Mouse (Mus musculus) cerebellum, adult 18-20 months (tissue): Measurements from ENCODE around the gene Clstn1.

Source experiments
- DNase-seq, 2 experiments: peaks; one replicate each; pipeline ENCODE4 v3.0.0; 2021

The Clstn1 gene

DNA sequence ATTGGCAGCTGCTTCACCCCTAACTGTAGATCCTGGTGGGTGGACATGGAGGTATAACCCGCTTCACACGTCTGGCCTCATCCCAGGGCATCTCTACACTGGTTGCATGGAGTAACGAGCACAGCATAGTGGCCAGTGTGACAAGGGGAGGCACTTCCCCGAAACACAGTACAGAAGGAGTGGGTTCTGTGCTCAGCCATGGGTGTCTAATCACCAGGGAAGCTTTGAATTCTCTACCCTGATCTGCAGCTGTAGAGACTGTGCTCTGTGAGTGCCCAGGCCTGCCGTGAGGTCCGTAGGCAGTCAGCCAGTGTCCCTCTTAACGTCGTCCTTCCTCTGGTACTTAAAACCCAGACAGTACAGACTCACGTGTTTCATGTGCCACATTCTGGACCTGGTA is 54.6 kb downstream of the Clstn1 start:
- no peak for DNase-seq

DNA sequence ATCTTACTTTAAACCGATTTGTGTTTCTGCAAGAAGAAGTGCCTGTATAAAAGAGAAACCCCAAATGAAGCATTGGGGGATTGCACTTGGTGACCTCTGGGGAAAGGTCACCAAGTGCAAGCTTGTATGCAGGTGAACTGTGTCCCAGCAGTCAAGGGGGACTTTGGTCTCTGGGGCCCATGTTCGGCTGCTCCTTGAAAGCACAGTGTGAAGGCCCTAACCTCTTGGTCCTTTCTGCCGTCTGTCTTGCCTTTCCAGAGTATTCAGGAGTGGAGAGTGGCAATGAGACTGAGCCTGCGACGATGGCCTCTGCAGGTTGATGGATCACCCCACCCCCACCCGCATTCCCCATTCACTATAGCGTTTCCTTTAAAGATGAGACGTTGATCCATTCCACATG is 55.1 kb downstream of the Clstn1 start:
- no peak for DNase-seq

DNA sequence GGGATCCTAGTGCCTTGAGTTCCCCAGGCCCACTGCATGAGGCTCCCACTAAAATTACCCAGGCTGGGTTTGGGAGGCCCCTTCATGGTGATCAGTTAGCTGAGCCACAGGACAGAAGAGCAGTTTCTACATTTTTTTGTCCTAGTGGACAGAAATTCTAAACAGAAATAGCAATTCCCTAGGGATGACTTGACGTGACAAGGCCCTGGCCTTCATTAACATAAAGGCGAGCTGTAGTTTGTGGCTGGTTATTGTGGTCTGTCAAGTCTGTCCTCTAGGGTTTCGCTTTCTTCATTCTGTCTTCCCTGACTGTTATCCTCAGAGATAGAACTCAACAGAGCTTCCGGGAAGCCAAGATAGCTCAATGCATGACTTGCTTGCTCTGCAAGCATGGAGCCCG is 55.7 kb downstream of the Clstn1 start:
- no peak for DNase-seq

DNA sequence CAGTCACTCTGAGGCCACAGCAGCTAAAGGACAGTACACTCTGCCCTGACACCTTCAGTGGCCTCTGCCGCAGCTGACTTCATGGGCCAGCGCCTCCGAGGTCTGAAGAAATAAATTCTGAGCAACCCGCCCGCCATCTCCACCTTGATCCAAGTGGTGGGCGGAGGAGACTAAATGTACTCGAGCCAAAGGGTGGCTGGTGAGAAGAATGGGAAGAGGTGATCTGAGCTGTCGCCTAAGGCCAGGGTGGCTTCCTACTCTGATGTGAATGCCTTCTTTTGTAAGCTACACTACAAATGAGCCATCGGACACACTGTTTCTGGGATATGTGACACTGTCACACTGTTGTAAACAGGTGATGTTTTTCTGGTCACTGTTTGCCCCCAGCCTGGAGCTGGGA is 59.5 kb downstream of the Clstn1 start:
- DNase-seq: no peak

DNA sequence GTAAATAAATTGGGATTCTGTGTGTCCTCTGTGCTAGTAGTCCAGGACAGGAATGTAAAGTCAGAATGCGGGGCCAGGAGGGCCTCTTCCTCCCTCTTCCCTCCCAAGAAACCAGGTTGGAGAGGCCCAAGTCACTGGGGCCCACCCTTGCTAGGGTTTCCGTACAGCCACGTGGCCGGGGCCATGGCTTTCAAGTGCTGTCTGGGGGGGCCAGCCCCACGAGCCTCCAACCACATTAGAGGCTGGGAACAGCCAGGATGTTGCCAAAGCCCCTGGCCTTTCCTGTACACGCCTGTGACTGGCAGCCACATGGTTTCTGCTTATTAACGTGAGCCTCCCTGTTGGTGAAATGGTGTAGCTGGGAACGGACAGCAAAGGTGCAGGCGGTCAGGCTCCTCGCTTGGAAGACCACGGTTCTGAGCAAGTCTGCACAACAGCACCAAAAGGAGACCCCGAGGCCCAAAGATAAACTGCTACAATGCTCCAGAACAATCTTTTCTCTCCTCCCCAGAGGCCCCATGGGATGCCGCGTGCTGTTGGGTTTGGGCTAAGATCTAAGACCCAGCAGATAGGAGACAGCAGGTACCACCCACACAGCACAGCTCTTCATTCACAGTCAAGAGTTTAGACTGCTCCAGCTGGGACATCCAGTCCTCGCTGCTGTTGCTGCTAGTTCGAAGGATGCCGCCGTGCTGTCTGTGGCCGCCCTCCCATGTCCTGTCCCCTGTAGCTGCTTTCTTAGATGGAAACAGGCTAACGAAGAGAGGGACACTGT is 62.0 kb downstream of the Clstn1 start:
- no peak for DNase-seq

DNA sequence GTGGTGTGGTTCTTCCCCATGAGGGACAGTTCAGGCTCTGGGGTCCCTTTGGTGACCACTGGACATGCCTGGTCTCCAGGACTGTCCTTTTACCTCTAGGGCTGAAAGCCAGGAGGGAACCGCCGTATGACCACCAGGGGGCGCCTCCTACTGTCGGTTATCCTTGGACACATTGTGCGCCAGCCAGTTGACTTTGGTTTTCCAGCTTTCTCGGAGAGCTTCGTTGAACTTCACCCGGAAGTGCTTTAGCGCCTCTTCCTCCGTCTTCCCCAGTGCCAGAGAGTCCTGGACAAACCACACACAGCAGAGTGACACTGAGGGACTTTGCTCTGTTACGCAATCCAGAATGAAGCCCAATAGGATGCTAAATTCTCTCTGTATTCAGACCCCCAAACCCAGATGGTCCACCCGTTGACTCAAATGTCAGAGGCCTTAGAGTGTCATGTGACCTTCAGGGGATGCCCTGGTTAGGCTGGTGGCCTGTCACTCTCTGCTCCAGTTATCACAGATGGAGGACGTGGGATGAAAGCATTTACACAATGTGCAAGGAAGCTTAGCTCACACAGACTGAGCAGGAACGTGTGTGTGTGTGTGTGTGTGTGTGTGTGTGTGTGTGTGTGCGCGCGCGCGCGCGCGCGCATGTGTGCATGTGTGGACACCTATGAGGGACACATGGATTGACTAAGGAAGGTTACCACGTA is 64.4 kb downstream of the Clstn1 start:
- peak; percentile 78 to 81 for DNase-seq

DNA sequence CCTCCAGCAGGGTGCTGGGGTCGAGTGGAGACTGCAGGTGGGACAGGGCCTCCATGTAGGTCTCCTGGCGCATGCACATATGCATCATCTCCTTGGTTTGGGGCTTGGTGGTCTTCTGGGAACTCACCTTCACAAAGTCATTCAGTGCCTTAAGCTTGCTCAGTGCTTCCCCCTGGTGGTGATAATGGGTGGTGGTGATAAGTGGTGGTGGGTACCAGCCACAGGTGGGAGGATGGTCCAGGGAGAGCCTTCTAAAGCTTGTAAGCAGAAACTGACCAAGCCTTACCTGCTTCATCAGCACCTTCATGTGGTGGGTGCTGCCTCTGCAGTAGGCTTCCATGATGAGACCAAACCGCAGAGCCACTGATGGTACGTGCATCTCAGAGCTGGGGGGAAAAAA is 68.0 kb downstream of the Clstn1 start:
- peak; percentile 52 to 57 for DNase-seq

DNA sequence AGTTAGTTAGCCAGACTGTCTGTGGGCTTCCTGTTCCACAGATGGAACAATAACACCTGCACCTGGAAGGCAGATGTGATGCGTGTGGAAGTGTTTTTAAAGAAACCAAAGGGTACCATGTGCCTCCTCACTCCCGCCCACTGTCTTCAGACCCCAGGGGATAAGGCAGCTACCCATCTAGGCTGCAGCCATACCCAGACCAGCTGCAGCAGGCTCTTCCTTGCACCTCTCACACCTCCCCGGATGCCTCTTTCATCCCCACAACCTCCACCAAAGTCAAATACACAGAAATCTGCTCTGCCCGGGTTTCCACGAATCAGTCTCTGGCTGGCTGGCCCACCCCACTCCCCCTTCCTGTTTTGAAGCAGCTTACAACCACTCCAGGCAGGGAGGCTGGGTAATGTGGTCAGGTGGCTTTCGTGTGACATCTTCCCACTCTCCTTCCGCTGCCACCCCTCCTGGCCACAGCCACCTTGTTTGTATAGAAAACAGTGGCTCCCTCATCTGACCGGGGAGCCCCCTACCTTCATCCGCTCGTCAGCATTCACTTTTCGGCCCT is 71.7 kb downstream of the Clstn1 start:
- DNase-seq: no peak

DNA sequence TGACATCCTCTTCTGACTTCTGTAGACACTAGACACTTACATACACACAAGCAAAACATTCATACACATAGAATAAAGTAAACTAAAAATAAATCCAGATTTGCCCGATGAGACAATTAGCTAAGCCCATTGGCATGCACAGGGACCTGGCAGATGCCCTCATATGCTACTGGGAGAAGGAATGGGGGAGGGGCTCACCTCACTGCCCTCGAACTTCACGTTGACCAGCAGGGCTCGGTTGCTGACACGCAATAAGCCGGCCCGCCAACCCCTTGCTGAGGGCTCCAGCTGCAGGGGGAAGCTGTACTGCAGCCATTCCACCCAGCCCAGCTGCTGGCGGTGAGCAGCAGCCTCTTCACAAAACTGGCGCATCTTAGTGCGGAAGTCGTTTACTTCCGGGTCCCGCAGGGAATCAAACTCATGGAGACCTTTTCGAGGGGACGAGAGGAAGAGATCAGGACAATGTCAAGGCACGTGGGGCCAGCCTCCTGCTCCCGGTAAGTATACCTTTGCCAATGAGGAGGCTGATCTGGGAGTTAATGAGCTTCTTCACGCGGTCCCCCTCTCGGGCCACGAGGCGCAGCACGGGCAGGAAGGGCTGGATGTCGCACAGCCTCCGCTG is 73.3 kb downstream of the Clstn1 start:
- DNase-seq: no peak

DNA sequence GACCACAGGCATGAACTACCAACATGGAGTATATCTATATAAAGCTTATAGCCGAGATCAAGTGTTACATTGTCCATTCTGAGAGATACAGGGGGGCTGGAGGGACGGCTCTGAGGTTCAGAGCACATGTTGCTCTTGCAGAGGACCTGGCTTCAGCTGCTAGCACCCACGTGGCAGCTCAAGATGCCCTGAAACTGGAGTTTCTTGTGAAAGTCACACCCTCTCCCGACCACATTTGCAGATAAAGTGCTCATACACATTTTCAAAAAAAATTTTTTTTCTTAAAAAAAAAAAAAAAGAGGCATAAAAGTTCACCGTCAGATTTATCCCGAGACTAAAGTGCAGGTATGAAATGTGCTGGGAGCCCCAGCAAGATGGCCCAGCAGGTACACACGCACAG is 74.3 kb downstream of the Clstn1 start:
- no peak for DNase-seq

DNA sequence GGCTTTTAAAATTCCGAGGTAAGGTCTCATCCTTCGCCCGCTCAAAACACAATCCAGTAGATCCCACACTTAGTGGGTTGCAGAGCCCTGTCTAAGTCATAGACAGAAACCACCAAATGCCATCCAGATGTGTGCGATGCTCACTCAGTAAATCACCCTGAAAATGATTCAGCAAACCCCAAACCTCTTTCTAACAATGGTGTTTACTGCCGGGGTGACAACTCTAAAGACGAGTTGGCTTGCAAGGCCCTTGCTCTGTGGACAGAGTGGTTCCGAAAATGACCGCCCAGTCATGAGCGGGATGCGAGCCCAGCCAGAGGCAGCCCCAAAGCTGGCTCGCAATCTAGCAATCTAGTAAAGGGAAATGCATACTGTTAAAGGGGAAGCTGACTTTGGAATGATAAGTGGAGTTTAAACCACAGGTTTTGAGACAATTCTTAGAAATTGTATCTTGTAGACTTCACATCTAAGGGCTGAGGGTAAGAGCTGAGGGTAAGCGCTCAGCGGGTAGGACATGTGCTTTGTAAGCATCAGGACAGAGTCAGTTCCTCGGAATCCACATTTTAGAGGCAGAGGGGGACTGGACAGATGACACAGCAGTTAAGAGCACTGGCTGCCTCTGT is 75.8 kb downstream of the Clstn1 start:
- DNase-seq: no peak

DNA sequence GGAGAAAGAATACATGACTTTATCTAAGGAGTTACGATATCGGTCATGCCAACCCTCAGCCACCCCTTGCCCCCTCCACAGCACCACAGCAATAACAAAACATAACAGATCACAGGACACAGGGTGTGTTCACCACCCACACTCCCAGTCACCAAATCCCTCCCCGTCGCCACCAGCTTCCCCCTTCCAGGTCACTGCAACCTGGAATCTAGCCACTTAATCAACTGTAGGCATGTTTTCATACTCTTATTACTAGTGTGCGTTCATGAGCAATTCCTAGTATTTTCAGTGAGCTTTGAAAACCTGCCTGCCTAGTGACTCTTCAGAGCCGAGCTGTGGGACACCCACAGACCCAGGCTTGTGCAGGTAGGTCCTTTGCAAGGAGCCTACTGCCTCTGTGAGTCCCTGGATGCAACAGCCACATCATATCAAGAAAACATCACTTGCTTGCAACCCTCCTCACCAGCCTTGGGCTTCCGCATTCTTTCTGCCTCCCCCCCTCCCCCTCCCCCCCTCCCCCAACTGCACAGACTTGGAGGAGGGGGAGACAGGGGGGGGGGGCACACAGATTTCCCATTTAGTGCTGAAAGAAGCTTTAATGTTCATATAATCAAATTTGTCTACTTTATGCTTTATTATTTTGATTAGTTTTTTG is 77.7 kb downstream of the Clstn1 start:
- no peak for DNase-seq

DNA sequence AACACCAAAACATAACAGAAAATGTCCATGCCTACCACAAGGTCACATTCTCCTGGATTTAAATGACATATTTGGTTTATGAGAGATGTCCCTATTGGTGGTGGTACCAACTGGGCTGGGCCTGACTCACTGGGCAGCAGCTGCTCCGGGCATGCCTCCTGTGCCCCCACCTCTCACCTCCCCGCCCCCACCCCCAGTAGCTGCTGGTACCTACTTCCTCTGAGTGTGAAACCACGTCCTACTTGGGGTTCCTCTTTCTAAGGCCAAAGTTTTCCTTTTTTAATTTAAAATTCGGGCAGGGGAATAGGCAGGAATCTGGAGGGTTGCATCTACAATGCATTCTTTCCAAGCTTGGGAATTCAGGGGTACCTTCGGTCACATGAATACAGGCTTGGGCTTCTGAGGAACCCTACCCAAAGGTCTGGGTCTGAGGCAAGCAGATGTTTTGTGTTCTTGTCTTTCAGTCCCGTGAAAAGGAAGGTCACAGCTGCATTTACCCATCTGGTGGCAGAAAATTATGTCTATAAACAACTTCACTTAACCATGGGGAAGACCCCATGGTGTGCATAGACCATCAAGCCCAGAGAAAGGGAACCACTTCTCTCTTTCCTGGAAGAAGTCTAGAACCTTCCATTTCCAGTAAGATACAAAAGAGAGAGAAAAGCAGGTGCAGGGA is 78.9 kb downstream of the Clstn1 start:
- no peak for DNase-seq

DNA sequence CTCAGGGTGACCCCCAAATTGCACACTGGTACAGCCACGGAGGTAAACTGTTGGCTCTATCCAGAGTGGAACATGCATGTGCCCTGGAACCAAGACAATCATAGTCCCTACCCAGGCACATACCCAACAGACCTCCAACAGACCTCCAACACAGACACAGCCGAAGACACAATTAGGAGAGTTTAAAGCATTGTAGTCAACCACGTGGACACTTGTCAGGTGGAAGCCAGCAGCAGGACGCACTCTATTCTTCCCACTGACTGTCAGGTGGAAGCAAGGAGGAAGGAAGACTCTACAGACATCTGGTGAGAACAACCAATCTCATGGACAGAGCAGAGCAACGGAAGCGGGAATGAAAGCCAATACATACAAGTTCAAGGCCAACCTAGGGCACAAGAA is 79.4 kb downstream of the Clstn1 start:
- no peak for DNase-seq

DNA sequence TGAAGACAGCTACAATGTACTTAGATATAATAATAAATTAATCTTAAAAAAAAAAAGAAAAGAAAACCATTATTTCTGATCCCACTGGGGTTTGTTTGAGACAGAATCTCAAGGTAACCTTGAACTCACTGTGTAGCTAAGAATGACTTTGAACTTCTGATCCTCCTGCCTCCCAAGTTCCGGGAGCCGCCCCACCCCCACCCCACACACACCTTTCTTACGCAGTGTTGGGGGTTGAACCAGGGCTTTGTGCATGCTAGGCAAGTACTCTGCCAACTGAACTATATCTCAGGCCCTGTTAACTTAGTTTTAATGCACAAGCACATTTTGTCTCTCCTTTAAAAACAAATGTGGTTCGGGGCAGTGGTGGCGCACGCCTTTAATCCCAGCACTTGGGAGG is 84.9 kb downstream of the Clstn1 start:
- no peak for DNase-seq

DNA sequence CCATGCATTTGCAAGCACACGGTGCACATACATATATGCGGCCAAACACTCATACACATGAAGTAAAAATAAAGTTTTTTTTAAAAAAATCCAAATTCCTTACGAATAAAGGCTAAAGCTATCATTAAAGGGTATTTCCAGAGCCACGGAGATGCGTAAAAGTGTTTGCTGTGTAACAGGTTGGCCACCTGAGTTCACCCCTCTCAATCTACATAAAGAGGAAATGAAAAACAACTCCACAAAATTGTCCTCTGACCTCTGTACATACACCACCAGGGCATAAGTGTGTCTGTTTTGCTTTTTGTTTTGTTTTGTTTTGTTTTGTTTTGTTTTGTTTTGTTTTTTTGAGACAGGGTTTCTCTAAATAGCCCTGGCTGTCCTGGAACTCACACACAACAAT is 86.5 kb downstream of the Clstn1 start:
- DNase-seq: no peak

DNA sequence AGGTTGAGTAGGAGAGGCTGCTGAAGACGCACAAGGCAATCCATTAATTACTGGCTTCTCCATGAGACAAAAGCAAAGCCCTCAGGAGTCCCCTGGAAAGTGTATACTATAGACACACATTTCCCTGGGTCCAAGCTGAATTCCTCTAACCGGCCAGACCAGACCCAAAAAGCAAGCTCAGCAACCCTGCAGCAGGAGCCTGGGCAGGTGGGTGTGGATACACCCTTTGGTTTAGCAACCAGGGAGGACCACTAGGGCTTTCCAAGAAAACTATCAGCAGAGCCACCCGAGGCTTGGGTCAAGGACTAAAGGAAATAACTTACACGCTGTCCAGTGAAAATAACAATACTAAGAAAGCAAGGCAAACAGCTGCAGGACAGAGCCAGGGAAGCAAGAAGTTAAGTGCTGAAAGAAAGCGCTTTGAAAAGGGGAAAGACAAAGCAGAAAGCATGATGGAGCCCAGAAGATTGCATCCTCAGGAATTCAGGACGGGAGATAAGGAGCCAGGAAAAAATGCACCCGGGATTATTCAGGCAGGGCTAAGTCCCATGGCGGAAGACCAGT is 88.6 kb downstream of the Clstn1 start:
- DNase-seq: no peak

DNA sequence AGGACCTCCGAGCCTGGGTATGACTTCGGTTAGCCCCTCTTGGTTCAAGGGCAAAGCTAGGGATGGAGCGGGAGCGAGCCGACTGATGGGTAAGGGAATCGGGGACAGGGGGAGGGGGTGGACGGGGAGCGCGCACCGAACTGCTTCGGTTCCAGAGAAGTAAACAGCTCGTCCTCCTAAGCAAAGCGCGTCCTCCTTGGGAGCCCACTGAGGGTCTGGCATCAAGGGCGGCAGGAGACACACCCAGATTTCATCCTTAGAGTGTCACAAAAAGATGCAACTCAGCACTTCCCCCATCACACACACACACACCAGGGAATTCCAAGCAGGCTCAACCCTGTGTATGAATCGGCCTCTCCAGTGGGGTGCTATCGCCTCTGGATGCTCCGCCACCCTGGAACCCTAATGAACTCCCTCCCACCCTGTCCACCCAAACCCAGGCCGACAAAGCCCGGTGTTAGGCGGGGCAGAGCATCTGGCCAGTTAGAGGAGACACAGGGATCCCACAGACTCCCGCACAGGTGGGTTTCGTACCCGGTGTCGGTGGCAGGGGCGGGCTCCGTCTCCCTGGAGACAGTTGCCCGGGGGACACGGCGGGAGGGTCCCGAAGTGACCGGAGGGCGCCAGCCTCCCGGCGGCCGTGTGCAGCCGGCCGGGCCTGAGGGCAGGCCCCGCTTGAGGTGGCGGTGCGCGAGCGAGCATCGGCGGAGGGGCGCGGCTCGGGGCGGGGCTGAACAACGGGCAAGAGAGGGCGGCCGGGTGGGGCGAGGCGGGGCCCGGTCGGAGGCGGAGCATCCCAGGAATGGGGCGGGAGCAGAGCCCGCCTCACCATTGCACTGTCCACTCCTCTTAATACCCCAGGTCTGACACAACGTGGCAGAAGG is 89.4 kb downstream of the Clstn1 start:
- DNase-seq: peak; percentile 87 to 92

DNA sequence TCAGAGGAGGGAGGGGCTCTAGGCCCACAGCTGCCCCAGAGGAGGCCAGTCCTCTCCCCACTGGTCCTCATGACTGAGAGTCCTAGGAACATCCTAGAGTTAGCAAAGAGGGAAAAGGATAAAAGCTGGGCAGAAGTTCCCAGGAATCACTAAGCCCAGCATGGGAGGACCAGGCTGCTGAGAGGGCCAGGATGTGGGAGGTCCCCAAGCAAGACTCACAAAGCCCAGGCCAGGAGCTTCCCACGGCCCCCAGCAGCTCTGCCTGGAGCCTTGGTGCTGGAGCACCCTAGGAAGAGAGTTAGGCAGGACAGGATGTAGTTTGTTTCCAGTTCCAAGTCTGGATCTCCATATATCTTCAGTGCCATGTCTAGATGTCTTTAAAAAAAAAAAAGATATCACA is 91.7 kb downstream of the Clstn1 start:
- DNase-seq: no peak

DNA sequence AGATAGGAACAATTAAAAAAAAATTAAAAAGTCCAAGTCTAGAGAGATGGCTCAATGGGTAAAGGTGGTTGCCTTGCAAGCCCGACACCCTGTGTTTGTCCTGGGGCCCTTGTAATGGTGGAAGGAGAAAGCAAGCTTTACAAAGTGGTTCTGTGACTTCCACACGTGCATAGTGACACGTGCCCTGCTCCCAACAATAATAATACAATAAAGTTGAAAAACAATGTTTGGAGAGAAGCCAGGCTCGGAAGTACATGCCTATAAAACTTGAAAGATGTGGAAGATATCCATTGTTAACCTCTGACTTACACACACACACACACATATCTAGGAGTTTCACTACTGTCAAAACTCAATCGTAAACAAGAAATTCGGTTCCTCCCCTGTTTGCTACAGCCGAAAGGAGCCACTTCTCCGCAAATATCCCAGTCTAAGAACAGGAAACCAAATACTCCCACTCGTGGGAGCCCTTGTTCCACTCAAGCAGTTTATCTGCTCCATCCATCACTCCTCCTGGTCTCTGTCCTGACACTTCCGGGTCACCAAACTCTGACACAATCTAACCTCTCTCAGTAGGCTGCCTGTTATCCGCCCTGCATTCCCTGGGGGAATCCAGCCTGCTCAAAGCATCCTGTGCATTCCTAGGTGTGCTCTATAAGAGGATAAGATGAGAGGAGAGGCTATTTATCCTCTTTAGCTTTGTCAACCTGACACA is 92.9 kb downstream of the Clstn1 start:
- DNase-seq: no peak
